11 mouse cellular contexts compared by ENCODE assay signal in genomic region chr2:164036520-164037019, GRCm38 (mm10). TPM values are rescaled to one million over a fixed set of nuclear protein-coding genes. Genes with fewer than 3 reads are reported as not detected.
A peak's percentile ranks its signal among the peaks of the same experiment; 100 is the strongest.
DNase-seq lines count a peak whose midpoint lies in the region; ATAC-seq lines count a peak whose summit lies in the region.
"Had no signal": no experiment of that assay in that cellular context is flagged by ENCODE, and none has a peak within 500 bp of the region (broad histone marks: within the 10 kb centered on the region; RNA-seq: fewer than 3 reads in every experiment).

No protein-coding gene starts in this region.

- 0 out of 2 replicates have a peak overlapping the region, but pooled peaks have one; percentile 27 for H3K27ac ChIP-seq in neural tube, embryonic 11.5 days (ENCODE audit: low read depth, low read length)
- H3K27ac ChIP-seq in neural tube, embryonic 15.5 days (replicated peaks) = no peak overlapping the region
- H3K27ac ChIP-seq in liver, embryonic 11.5 days (ENCODE audit: low read depth, low read length) = no peak overlapping the region
- no peak overlapping the region for H3K27ac ChIP-seq in midbrain, embryonic 11.5 days (ENCODE audit: low read depth, low read length)

- H3K9me3 ChIP-seq in neural tube, embryonic 11.5 days (ENCODE audit: control insufficient read depth, low read length) = no peaks in the 10 kb centered on the region
- no peaks in the 10 kb centered on the region for H3K9me3 ChIP-seq in neural tube, embryonic 15.5 days (replicated peaks)
- no peaks in the 10 kb centered on the region for H3K9me3 ChIP-seq in liver, embryonic 11.5 days (ENCODE audit: control insufficient read depth, low read length)
- H3K9me3 ChIP-seq in midbrain, embryonic 11.5 days (ENCODE audit: control insufficient read depth, low read length) = no peaks in the 10 kb centered on the region

- peak; percentile 38 for DNase-seq in gastrocnemius, postnatal 14 days
- no peak for DNase-seq in gastrocnemius, postnatal 36 days
- no peak for DNase-seq in neural tube, embryonic 11.5 days (ENCODE audit: low spot score)
- DNase-seq in liver, embryonic 11.5 days (ENCODE audit: low spot score) = no peak
- DNase-seq in thymus, postnatal 36 days = peak; percentile 32 to 33
- no peak for DNase-seq in T-cell, adult 2 months (ENCODE audit: low spot score)
- DNase-seq in midbrain, embryonic 11.5 days (ENCODE audit: low spot score, missing footprints) = no peak
- DNase-seq: cerebellum, adult 9-10 months; heart, postnatal 36 days had no signal

- H3K27me3 ChIP-seq in neural tube, embryonic 11.5 days (ENCODE audit: control insufficient read depth, insufficient read depth, low read length) = no peaks in the 10 kb centered on the region
- no peaks in the 10 kb centered on the region for H3K27me3 ChIP-seq in neural tube, embryonic 15.5 days (replicated peaks)
- no peaks in the 10 kb centered on the region for H3K27me3 ChIP-seq in liver, embryonic 11.5 days (replicated peaks; ENCODE audit: control insufficient read depth, insufficient read depth, low read length)
- H3K27me3 ChIP-seq in midbrain, embryonic 11.5 days (ENCODE audit: control insufficient read depth, insufficient read depth, low read length) = no peaks in the 10 kb centered on the region

- ATAC-seq in neural tube, embryonic 11.5 days (ENCODE audit: insufficient read depth, low FRiP score, low TSS enrichment) = no peak
- no peak for ATAC-seq in neural tube, embryonic 15.5 days (ENCODE audit: low FRiP score)
- peak; percentile 66 for ATAC-seq in liver, embryonic 11.5 days (replicated peaks; ENCODE audit: low FRiP score)
- no peak for ATAC-seq in midbrain, embryonic 11.5 days (ENCODE audit: low FRiP score)

- H3K9ac ChIP-seq in neural tube, embryonic 11.5 days (ENCODE audit: low read length) = no peak overlapping the region
- H3K9ac ChIP-seq in neural tube, embryonic 15.5 days (replicated peaks) = no peak overlapping the region
- H3K9ac ChIP-seq in liver, embryonic 11.5 days (ENCODE audit: low read depth, low read length) = no peak overlapping the region
- H3K9ac ChIP-seq in midbrain, embryonic 11.5 days (ENCODE audit: low read length) = no peak overlapping the region

- H3K36me3 ChIP-seq in neural tube, embryonic 11.5 days (ENCODE audit: control insufficient read depth, insufficient read depth, low read length) = no peaks in the 10 kb centered on the region
- H3K36me3 ChIP-seq in neural tube, embryonic 15.5 days = no peaks in the 10 kb centered on the region
- H3K36me3 ChIP-seq in liver, embryonic 11.5 days (ENCODE audit: control insufficient read depth, insufficient read depth, low read length) = no peaks in the 10 kb centered on the region
- H3K36me3 ChIP-seq in midbrain, embryonic 11.5 days (ENCODE audit: control insufficient read depth, insufficient read depth, low read length) = no peaks in the 10 kb centered on the region

- WGBS in neural tube, embryonic 11.5 days = 59% methylated on average over 10 of the region's 10 CpGs
- WGBS in neural tube, embryonic 15.5 days = 68% methylated on average over 10 of the region's 10 CpGs
- 46% methylated on average over 10 of the region's 10 CpGs for WGBS in liver, embryonic 11.5 days
- WGBS in midbrain, embryonic 11.5 days = 61% methylated on average over 10 of the region's 10 CpGs

- H3K4me3 ChIP-seq in neural tube, embryonic 11.5 days (ENCODE audit: low read depth, low read length) = no peak overlapping the region
- H3K4me3 ChIP-seq in neural tube, embryonic 15.5 days (replicated peaks) = no peak overlapping the region
- no peak overlapping the region for H3K4me3 ChIP-seq in liver, embryonic 11.5 days (ENCODE audit: low read depth, low read length)
- H3K4me3 ChIP-seq in midbrain, embryonic 11.5 days (ENCODE audit: low read depth, low read length) = no peak overlapping the region

- intact Hi-C loops in gastrocnemius, postnatal 14 days (cut with DNase I; ENCODE audit: low total_unique reads) = no loop called here
- intact Hi-C loops in gastrocnemius, postnatal 36 days (cut with DNase I) = no loop called here

- no peaks in the 10 kb centered on the region for H3K4me1 ChIP-seq in neural tube, embryonic 11.5 days (ENCODE audit: control insufficient read depth, insufficient read depth, low read length)
- no peaks in the 10 kb centered on the region for H3K4me1 ChIP-seq in neural tube, embryonic 15.5 days
- H3K4me1 ChIP-seq in liver, embryonic 11.5 days (replicated peaks; ENCODE audit: control insufficient read depth, insufficient read depth, low read length) = peaks cover 5% of the 10 kb centered on the region
- no peaks in the 10 kb centered on the region for H3K4me1 ChIP-seq in midbrain, embryonic 11.5 days (ENCODE audit: control insufficient read depth, insufficient read depth, low read length)

- H3K4me2 ChIP-seq in neural tube, embryonic 11.5 days (ENCODE audit: low read depth) = no peak overlapping the region
- H3K4me2 ChIP-seq in neural tube, embryonic 15.5 days = no peak overlapping the region
- no peak overlapping the region for H3K4me2 ChIP-seq in liver, embryonic 11.5 days
- no peak overlapping the region for H3K4me2 ChIP-seq in midbrain, embryonic 11.5 days

RNA-seq across cellular contexts. Expression of gene Pabpc1l, which starts 11.3 kb away (rescaled TPM):
- total RNA-seq in gastrocnemius, postnatal 14 days (2021) = under 1 TPM; 0.84 TPM
- total RNA-seq in gastrocnemius, postnatal 36 days (2021) = under 1 TPM in 1 of 2 experiments, not detected in 1; 0.54 TPM
- polyA plus RNA-seq in neural tube, embryonic 11.5 days (2014; fragmentation: Nextera tagmentation; extraction: Ambion mirVana) = 1.5 and 1.6 TPM in 2 replicates
- 1.1 and 1.7 TPM in 2 replicates for polyA plus RNA-seq in neural tube, embryonic 15.5 days (2015; fragmentation: Nextera tagmentation; extraction: Ambion mirVana)
- polyA plus RNA-seq in liver, embryonic 11.5 days (2014; fragmentation: Nextera tagmentation; extraction: Ambion mirVana) = 0.78 and 1.2 TPM in 2 replicates
- polyA plus RNA-seq in midbrain, embryonic 11.5 days (2014; fragmentation: Nextera tagmentation; extraction: Ambion mirVana) = 0.51 and 1.1 TPM in 2 replicates
- total RNA-seq: ES-E14 had no signal

RNA-seq across cellular contexts. Expression of gene Stk4, which starts 33.6 kb away (rescaled TPM):
- 10 to 100 TPM; 10.0 to 10.3 TPM for total RNA-seq in gastrocnemius, postnatal 14 days (2021)
- 1 to 10 TPM; 6.1 to 9.8 TPM for total RNA-seq in gastrocnemius, postnatal 36 days (2021)
- 34.5 and 34.8 TPM in 2 replicates for polyA plus RNA-seq in neural tube, embryonic 11.5 days (2014; fragmentation: Nextera tagmentation; extraction: Ambion mirVana)
- polyA plus RNA-seq in neural tube, embryonic 15.5 days (2015; fragmentation: Nextera tagmentation; extraction: Ambion mirVana) = 15.4 and 19.0 TPM in 2 replicates
- 30.2 and 32.1 TPM in 2 replicates for polyA plus RNA-seq in liver, embryonic 11.5 days (2014; fragmentation: Nextera tagmentation; extraction: Ambion mirVana)
- 33.2 and 36.7 TPM in 2 replicates for polyA plus RNA-seq in midbrain, embryonic 11.5 days (2014; fragmentation: Nextera tagmentation; extraction: Ambion mirVana)

RNA-seq across cellular contexts. Expression of gene Tomm34, which starts 34.4 kb away (rescaled TPM):
- 10 to 100 TPM; 11.7 to 14.6 TPM for total RNA-seq in gastrocnemius, postnatal 14 days (2021)
- total RNA-seq in gastrocnemius, postnatal 36 days (2021) = 10 to 100 TPM; 10.4 to 11.4 TPM
- 50.5 and 51.2 TPM in 2 replicates for polyA plus RNA-seq in neural tube, embryonic 11.5 days (2014; fragmentation: Nextera tagmentation; extraction: Ambion mirVana)
- polyA plus RNA-seq in neural tube, embryonic 15.5 days (2015; fragmentation: Nextera tagmentation; extraction: Ambion mirVana) = 49.5 and 53.9 TPM in 2 replicates
- polyA plus RNA-seq in liver, embryonic 11.5 days (2014; fragmentation: Nextera tagmentation; extraction: Ambion mirVana) = 57.1 and 58.0 TPM in 2 replicates
- 48.2 and 50.0 TPM in 2 replicates for polyA plus RNA-seq in midbrain, embryonic 11.5 days (2014; fragmentation: Nextera tagmentation; extraction: Ambion mirVana)

RNA-seq across cellular contexts. Expression of gene Ywhab, which starts 41.8 kb away (rescaled TPM):
- 10 to 100 TPM; 52.4 to 59.3 TPM for total RNA-seq in gastrocnemius, postnatal 14 days (2021)
- 10 to 100 TPM; 34.7 to 37.9 TPM for total RNA-seq in gastrocnemius, postnatal 36 days (2021)
- 335 and 356 TPM in 2 replicates for polyA plus RNA-seq in neural tube, embryonic 11.5 days (2014; fragmentation: Nextera tagmentation; extraction: Ambion mirVana)
- polyA plus RNA-seq in neural tube, embryonic 15.5 days (2015; fragmentation: Nextera tagmentation; extraction: Ambion mirVana) = 487 and 519 TPM in 2 replicates
- polyA plus RNA-seq in liver, embryonic 11.5 days (2014; fragmentation: Nextera tagmentation; extraction: Ambion mirVana) = 228 and 233 TPM in 2 replicates
- polyA plus RNA-seq in midbrain, embryonic 11.5 days (2014; fragmentation: Nextera tagmentation; extraction: Ambion mirVana) = 352 and 354 TPM in 2 replicates

Comparison
In these comparisons a context has a peak if more than half of its experiments do, and no peak if none do; other contexts are left out.
1. DNase-seq: peak in gastrocnemius, postnatal 14 days (single experiment) and thymus, postnatal 36 days (2 of 2); none in gastrocnemius, postnatal 36 days (0 of 2), neural tube, embryonic 11.5 days (single experiment), liver, embryonic 11.5 days (single experiment), T-cell, adult 2 months (single experiment) and midbrain, embryonic 11.5 days (single experiment).